Mouse (Mus musculus) spleen, adult 2 months (tissue): Measurements from ENCODE around the gene Cenps. TPM values are rescaled to one million over a fixed set of nuclear protein-coding genes. Genes with fewer than 3 reads are reported as not detected.
"Not testable (repeated sequence)": the region's sequence is repeated elsewhere in the genome, so short reads cannot be mapped to it uniquely, and the experiment has no call there.

Experiments
- DNase-seq, 2 experiments: peaks; one replicate each; pipeline versions ENCODE4 v3.0.0 to v3.0.0-alpha.2; 2012 to 2021; ENCODE audit warnings: low spot score in 2 of 2, low read depth in 1 of 2
- H3K27ac ChIP-seq: fragments of 200-500 bp; 2 replicates; pipeline ENCODE4 v1.5.1; 2012; ENCODE audit warnings: low read length, inconsistent platforms; ENCODE audit not compliant: insufficient read depth
- H3K27me3 ChIP-seq: fragments of 200-500 bp; 2 replicates; pipeline ENCODE4 v1.6.1; 2012; ENCODE audit warnings: mild to moderate bottlenecking, moderate library complexity, low read length, inconsistent platforms; ENCODE audit not compliant: control insufficient read depth, insufficient read depth
- H3K36me3 ChIP-seq: fragments of 200-500 bp; 2 replicates; pipeline ENCODE4 v1.6.1; 2012; ENCODE audit warnings: mild to moderate bottlenecking, low read length, inconsistent platforms; ENCODE audit not compliant: control insufficient read depth, insufficient read depth
- H3K4me1 ChIP-seq: fragments of 200-500 bp; 2 replicates; pipeline ENCODE4 v1.6.1; 2011; ENCODE audit warnings: inconsistent platforms; ENCODE audit not compliant: control insufficient read depth, insufficient read depth, insufficient read length
- H3K4me3 ChIP-seq: fragments of 200-500 bp; 2 replicates; pipeline ENCODE4 v1.5.1; 2011; ENCODE audit warnings: mild to moderate bottlenecking, inconsistent platforms; ENCODE audit not compliant: insufficient read depth, insufficient read length; ENCODE audit errors: extremely low read depth
- CTCF ChIP-seq: fragments of 200-500 bp; IDR thresholded peaks from 2 replicates; pipeline ENCODE4 v1.5.1; 2011; ENCODE audit warnings: mild to moderate bottlenecking, inconsistent platforms; ENCODE audit not compliant: insufficient read depth, insufficient read length, insufficient replicate concordance; ENCODE audit errors: extremely low read depth
- POLR2A ChIP-seq: fragments of 200-500 bp; IDR thresholded peaks from 2 replicates; pipeline ENCODE4 v1.6.1; 2011; ENCODE audit warnings: low read depth, low read length, inconsistent platforms
- WGBS: fragments of 180-500 bp; shearing (Covaris S2); methylation state at CpG from one replicate; pipeline ENCODE4 v1.1.7; 2018; 5-methylcytosine and 5-hydroxymethylcytosine counted together
- polyA plus RNA-seq: library from polyadenylated mRNA; depleted of rRNA; stranded (reverse); fragments of >200 nt; gene quantifications from 2 replicates; pipeline ENCODE4 v1.2.3, GENCODE M21; 2012

Gene Cenps
- polyA plus RNA-seq, 1 experiment, result 4.5 TPM

DNA sequence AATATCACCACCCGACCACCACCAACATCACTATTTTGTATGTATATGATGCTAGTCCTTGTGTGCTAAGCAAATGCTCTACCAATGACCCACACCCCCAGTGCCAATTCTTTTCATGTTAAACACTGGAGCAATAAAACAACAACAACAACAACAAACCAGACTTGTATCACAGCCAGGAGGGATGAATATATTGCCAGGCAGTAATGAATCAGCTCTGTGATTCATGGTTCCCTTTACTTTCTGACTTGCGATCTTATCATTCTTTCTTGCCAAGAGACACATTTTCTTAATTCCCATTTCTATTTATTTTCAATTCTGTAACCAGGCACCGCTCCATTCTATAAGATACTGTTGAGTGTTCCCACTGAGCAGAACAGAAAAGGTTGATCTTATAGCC lies 36.0 kb downstream of the Cenps start:
- H3K36me3 ChIP-seq, result no peaks in the 10 kb centered on the region
- H3K27me3 ChIP-seq, result no peaks in the 10 kb centered on the region
- no peak overlapping the region for H3K27ac ChIP-seq
- DNase-seq, result no peak
- WGBS, result 83% methylated on average over 3 of the region's 3 CpGs
- H3K4me1 ChIP-seq, result peaks cover 10% of the 10 kb centered on the region
- TF ChIP-seq POLR2A (no peak), CTCF (no peak)
- no peak overlapping the region for H3K4me3 ChIP-seq

DNA sequence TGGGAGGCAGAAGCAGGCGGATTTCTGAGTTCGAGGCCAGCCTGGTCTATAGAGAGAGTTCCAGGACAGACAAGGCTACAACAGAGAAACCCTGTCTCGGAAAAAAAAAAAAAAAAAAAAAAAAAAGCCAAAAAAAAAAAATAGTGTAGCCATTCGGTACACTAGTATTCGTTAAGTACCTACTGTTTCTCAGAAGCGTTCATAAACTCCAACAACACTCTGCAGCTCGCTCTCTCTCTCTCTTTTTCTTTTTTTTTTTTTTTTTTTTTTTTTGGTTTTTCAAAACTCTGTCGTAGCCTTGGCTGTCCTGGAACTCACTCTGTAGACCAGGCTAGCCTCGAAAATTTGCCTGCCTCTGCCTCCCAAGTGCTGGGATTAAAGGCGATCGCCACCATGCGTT lies 37.0 kb downstream of the Cenps start:
- DNase-seq, H3K36me3 ChIP-seq: not testable (repeated sequence)
- WGBS, result 85% methylated on average over 12 of the region's 12 CpGs

DNA sequence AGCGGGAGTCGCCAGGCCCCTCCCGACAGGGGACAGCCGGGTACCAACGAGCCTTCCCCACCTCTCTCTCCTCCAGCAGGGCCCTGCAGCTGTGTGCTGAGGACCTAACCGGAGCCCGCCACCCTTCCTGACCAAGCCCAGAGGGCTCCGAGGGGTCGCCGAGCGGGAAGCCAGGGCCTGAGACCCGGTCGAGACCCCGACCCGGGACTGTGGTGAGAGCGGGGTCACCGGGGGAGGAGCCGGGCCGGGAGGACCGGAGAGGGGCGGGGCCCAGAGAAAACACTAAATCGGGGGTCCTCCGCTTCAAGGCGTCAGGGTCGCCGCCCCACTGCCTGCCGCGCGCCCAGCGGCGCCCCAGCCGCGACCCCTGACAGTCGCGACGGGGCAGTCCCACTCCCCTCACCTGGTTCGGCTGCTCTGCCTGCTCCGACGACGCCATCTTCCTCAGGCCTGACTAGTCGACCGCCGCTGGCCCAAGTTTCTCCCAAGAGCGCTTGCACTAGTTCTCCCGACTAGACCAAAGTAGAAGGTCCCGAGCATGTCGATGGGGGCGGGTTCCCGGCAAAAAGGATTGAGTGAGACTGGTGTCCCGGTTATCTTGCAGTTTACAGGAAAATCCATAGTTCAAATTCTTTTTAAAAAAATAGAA lies 37.9 kb downstream of the Cenps start, which contains the start of gene Pex14:
TSS of gene Pex14 (minus strand) at position 508 of the 649 bp plus-strand sequence.
- peak; percentile 59 to 94 for DNase-seq
- TF ChIP-seq CTCF (no peak), POLR2A (peak; percentile 37; the same call in 1 of the 2 replicates)
- no peaks in the 10 kb centered on the region for H3K27me3 ChIP-seq
- under 1% methylated on average over 45 of the region's 50 CpGs for WGBS
- peak within 1 kb of the TSS; percentile 1; the same call in 1 of the 2 replicates for H3K27ac ChIP-seq
- H3K4me1 ChIP-seq, result peaks cover 5% of the 10 kb centered on the region
- peak within 1 kb of the TSS; percentile 79 for H3K4me3 ChIP-seq
- no peaks in the 10 kb centered on the region for H3K36me3 ChIP-seq

More for the DNA sequence above, 37.0 kb downstream of the Cenps start:
- H3K27ac ChIP-seq, H3K4me1 ChIP-seq, H3K4me3 ChIP-seq, H3K27me3 ChIP-seq: not testable (repeated sequence)

DNA sequence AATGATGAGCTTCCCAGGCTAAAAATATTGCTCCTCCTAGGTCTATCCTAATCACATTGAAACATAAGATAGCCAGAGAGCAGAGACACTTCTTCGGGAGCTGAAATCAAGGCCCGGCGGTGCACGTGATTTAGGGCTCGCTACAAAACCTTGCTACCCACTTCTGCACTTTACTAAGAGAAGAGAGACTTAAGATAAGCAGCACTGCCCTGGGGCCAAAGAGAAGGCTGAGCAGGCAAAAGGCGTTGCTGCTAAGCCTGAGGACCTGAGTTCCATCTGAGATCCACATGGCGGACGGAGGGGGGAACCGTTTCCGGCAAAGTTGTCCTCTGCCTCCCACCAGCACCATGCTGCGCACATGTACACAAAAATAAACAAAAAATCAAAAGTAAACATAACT lies 38.9 kb downstream of the Cenps start:
- peaks cover 5% of the 10 kb centered on the region for H3K4me1 ChIP-seq
- no peaks in the 10 kb centered on the region for H3K36me3 ChIP-seq
- H3K4me3 ChIP-seq, result peak overlapping the region; percentile 79
- no peak overlapping the region for H3K27ac ChIP-seq
- no peak for DNase-seq
- TF ChIP-seq CTCF (no peak), POLR2A (no peak)
- 9% methylated on average over 11 of the region's 11 CpGs for WGBS
- no peaks in the 10 kb centered on the region for H3K27me3 ChIP-seq

DNA sequence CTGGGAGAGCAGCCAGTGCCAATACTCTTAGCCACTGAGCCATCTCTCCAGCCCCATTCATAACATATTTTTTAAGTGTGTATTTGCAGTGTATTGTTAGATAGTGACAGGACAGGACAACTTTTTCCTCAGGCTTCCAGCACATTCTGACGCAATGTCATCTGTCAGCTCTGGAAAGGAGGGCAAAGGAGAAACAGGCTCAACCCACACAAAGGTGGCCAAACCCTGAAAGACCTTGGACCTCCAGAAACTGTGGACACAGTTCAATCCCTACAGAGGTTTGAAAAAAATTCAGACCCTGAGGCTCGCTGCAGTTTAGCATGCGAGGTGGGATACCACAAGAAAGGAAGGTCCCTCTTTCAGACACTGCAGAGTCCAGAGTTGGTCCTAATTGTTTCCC lies 39.5 kb downstream of the Cenps start:
- H3K4me1 ChIP-seq, result peaks cover 5% of the 10 kb centered on the region
- TF ChIP-seq CTCF (no peak), POLR2A (no peak)
- no peaks in the 10 kb centered on the region for H3K36me3 ChIP-seq
- DNase-seq, result no peak
- no peaks in the 10 kb centered on the region for H3K27me3 ChIP-seq
- WGBS, result 74% methylated on average over 3 of the region's 3 CpGs
- no peak overlapping the region for H3K4me3 ChIP-seq
- H3K27ac ChIP-seq, result no peak overlapping the region

DNA sequence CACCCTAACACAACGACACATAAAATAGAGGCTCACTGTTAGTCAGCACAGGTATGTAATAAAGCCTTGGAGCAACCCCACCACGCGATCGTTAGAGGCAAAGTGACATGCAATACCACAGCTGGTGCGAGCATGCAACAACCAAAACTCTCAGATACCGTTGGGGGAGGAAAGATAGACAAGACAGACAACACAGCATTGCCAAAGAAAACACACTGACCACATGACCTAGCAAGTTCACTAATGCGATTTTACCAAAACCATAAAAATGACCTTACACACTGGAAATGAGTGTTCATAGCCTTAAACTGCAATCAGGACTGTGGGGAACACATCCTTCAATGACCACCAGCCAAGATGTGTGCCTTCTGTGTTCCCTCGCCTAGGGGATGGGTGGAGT lies 46.1 kb downstream of the Cenps start:
- no peak overlapping the region for H3K27ac ChIP-seq
- no peak for DNase-seq

DNA sequence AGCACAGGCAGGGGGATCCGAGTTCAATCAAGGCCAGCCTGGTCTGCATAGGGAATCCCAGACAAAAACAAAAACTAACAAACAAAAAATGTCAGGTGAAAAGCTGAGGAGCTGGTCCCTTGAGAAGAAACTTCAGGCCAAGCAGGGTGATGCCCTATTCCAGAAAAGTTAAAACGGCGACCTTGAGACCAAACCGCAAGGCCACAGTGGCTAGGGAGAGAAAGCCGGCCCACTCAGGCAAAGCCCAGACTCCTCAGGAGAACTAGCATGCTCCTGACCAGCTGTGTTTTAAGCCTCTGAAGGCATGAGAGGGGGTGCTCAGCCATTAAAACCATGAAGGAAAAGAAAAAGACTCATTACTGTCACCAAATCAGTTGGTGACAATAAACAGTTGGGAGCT lies 52.0 kb downstream of the Cenps start:
- no peak for DNase-seq
- no peaks in the 10 kb centered on the region for H3K36me3 ChIP-seq
- H3K27ac ChIP-seq, result no peak overlapping the region
- no peaks in the 10 kb centered on the region for H3K27me3 ChIP-seq
- TF ChIP-seq POLR2A, result no peak
- no peak for TF ChIP-seq CTCF
- H3K4me3 ChIP-seq, result no peak overlapping the region
- H3K4me1 ChIP-seq, result no peaks in the 10 kb centered on the region
- whole genome bisulfite sequencing, result 92% methylated on average over 5 of the region's 5 CpGs

More for the DNA sequence above, 46.1 kb downstream of the Cenps start:
- Histone ChIP-seq H3K36me3 (no peaks in the 10 kb centered on the region), H3K4me1 (no peaks in the 10 kb centered on the region), H3K4me3 (no peak overlapping the region), H3K27me3 (no peaks in the 10 kb centered on the region)
- TF ChIP-seq CTCF, result no peak
- no peak for TF ChIP-seq POLR2A
- WGBS, result 88% methylated on average over 8 of the region's 8 CpGs

DNA sequence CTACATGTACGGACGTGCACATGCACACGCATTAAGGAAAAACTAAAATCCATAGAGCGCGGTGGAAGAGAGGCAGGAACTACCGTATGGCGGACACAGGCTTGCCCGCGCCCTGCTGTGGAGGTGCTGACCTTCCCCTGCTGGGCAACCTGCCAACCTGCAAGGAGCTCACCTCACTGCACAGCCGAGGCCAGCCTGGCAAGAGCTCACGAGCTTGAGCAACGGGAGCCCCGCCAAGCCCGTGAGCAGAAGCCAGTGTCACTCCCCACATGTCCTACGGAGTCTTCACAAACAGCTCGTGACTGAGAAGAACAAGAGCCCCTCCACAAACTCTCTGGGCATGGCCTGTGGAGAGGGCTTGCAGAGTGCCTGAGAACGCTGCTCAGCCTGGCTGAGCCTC lies 55.9 kb downstream of the Cenps start:
- H3K4me3 ChIP-seq, result no peak overlapping the region
- WGBS, result 85% methylated on average over 17 of the region's 17 CpGs
- TF ChIP-seq POLR2A, result no peak
- no peak for TF ChIP-seq CTCF
- no peaks in the 10 kb centered on the region for H3K4me1 ChIP-seq
- no peak for DNase-seq
- H3K36me3 ChIP-seq, result no peaks in the 10 kb centered on the region
- no peaks in the 10 kb centered on the region for H3K27me3 ChIP-seq
- no peak overlapping the region for H3K27ac ChIP-seq
